Mouse (Mus musculus) frontal cortex, postnatal 36 days (tissue): ENCODE results near the gene Frmd8.

ENCODE experiments used
- DNase-seq, 2 experiments: peaks; one replicate each; pipeline ENCODE4 v3.0.0; 2022; ENCODE audit warnings: low spot score in 2 of 2

The Frmd8 gene

DNA sequence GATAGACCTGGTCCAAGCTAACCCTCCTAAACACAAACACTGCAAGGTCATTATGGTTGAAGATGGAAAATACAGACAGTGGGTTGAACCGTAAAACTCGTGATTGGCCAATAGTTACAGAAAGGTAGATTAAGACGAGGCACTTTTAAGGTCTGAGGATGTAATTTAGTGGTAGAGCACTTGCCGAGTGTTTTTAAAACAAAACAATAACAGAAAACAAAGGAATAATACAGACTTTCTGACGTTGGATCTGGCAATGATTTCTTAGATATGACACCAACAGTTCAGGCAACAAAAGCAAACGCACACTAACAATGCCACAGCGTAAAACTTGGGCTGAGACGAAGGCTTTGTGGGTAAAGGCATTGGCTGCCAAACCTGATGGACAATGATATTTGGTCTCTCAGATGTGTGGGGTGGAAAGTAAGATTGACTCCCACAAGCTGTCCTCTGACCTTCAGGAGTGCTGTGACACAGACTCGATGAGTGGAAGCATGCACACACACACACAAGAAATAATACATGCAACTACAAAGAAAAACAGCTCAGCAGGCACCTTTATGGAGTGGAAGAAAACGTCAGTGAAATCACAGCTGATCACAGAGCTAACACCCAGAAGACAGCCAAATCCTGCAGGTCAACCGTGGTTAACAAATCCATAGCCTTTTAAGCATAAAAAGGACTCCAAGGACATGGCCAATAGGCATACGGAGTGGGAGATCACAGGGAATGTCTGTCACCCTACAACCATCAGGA lies 36.8 kb downstream of the Frmd8 start:
- DNase-seq: no peak

GRCm38 (mm10) chr19:5837606-5838005 lies 37.5 kb downstream of the Frmd8 start:
- DNase-seq: no peak

DNA sequence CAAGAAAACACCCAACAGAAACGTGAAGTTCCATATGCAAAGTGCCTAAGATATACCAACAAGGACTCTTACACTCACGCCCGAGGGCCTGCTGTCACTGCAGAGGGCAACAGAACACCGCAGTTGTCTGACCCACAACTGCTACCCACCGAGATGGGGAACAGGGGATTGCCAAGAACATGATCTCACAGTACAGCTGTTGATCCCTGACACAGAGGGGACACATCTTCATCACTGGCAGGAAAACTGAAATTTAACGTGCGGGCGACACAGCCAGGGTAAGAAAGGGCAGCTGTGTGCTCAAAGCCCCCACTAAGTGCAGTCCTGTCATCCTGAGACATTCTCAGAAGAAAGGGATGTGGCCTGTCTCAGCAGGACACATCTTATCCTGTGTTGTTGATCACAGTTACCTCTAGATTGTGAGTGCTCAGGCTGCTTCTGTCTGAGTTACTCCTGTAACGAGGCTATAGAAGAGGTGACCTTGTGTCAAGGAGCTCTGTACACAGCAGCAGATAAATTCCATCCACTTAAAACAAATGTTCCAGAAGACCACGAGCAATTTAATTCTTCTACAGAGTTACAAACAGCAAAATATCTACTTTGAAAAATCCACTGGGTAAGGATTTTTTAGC lies 38.0 kb downstream of the Frmd8 start:
- no peak for DNase-seq

DNA sequence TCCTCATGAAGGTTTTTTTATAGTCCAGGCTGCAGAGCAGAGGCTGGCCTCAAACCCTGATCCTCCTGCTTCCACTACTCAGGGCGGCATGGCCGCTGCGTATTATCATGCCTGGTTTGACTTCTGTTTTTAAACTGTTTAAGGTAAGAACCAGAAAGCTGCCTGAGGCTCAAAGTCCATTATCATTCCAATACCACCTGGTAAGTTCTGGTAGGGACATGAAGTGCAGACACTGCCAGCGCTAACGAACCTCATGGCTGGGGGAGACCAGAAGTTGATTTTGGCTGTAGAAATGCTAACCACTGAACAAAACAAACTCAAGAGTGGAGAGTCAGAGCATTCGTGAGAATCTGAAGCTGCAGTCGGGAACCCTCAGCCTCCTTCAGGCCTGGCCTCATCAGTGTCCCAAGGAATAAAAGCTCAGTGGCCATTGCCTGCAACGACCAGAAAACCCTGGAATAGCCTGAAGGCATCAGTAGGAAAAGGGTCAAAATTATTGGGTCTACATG lies 39.1 kb downstream of the Frmd8 start:
- no peak for DNase-seq

DNA sequence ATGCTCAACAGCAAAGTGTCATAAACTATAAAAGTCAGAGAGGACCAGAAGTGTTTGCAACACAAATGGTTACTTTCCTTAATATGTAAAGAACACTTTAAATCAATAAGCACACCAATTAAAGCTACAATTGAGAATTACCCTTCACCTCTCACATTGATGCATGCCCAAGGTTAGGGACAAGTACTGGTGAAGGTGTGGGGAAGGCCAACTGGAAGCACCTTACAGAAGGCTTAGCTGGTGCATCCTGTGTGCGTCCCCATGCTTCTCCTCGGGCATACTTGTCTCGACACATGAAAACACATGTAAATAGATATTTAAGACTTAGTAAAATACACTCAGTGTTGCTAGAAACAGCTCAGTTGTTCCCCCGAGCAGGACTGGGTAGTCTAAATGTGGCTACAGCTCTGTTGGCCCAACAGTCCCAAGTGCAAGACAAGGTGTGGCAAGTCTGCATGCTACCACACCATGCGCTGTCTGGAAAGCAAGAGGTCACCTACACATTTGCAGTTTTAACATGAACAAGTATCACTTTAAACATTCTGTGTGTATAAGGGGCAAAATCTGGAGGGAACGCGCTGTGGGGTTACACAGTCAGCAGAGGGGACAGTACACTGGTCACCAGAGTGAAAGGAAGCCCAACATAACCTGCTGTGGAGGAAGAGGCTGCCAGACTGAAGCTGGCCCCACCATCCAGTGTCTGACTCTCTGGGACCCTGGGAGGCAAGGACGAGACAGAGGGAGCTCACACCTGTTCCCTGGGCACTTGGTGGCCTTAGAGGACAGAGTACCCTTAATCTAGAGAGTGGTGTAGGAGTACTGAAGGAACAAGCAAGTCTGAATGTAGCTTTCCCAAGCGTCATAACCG lies 39.8 kb downstream of the Frmd8 start:
- DNase-seq: no peak

DNA sequence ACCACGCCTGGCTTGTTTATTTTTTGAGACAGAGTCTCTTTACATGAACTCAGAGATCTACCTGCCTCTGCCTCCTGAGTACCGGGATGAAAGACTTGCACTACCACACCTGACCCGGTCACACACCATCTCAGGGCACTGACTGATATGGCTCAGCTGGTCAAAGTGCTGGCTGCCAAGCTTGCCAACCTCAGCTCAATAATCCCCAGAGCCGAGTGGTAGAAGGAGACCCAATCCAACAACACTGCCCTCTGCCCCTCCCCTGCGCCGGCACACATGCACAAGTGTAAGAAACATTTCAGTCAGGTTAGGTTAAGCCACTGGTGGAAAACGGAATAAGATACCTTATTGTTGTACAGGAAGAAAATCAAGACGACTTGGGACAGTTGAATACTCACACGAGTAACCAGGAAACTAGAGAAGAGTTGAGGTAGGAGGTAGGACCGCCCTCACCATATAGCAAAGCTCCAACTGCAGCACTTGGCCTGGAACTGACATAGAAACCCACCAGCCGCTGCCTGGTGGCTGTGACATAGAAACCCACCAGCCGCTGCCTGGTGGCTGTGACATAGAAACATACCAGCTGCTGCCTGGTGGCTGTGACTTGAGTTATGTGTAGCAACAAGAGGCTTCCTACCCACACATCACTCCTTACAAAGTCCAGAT lies 40.7 kb downstream of the Frmd8 start:
- DNase-seq: no peak

GRCm38 (mm10) chr19:5833287-5834100 lies 41.6 kb downstream of the Frmd8 start:
- no peak for DNase-seq

GRCm38 (mm10) chr19:5832326-5832725 lies 42.7 kb downstream of the Frmd8 start:
- no peak for DNase-seq

DNA sequence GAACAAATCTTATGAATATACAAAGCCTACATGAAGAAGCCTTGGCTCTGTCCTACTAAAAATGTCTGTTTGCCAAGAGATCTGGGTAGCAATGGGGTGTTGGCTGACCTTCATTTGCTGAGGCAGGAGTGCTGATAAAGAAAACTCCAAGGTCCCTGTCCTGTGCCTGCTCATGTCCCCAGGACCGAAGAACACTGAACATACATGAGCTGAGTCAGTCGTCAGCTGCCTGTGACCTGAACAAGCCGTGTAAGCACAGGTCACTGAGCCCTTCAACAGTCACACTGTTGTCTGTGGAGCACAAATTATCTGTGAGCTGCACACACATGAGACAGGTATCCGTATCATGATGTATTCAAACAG lies 43.1 kb downstream of the Frmd8 start:
- DNase-seq: no peak

DNA sequence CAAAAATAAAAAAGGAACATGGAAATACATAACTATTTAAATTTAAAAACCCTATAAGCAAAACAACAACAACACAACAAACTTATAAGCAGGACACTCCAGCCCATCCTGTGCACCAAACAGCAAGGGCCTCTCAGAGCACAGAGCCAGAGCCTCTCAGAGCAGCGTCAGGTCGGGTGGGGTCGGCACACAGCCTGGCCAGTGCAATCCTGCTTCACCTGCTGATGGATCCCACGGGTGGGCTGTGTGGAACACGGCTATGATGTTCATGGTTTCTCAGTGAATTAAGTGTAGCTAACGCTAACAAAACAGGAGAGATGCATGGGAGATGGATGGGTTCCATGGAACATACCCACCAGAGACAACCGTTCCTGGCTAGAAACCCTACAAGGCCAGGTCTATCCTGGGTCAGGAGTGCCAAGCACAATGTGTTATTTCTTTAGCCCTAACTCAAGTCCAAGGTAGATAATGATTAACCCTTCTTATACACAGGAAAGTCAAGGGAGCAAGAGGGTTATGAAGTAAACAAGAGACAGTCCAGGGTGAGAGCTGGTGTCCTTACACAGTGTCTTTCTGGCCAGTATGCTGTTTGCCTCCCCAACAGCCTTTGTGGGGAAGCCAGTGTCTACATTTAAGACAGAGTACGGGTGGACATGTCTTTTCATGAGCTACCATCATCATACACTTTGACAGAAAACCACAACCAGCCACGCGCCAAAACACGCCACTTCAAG lies 43.7 kb downstream of the Frmd8 start:
- no peak for DNase-seq

- no peak for DNase-seq
Observed at GRCm38 (mm10) chr19:5830776-5831175, 44.3 kb downstream of the Frmd8 start.

GRCm38 (mm10) chr19:5829958-5830615 lies 45.0 kb downstream of the Frmd8 start:
- DNase-seq: no peak

GRCm38 (mm10) chr19:5828905-5829304 lies 46.2 kb downstream of the Frmd8 start:
- no peak for DNase-seq

GRCm38 (mm10) chr19:5828155-5828554 lies 46.9 kb downstream of the Frmd8 start:
- no peak for DNase-seq

DNA sequence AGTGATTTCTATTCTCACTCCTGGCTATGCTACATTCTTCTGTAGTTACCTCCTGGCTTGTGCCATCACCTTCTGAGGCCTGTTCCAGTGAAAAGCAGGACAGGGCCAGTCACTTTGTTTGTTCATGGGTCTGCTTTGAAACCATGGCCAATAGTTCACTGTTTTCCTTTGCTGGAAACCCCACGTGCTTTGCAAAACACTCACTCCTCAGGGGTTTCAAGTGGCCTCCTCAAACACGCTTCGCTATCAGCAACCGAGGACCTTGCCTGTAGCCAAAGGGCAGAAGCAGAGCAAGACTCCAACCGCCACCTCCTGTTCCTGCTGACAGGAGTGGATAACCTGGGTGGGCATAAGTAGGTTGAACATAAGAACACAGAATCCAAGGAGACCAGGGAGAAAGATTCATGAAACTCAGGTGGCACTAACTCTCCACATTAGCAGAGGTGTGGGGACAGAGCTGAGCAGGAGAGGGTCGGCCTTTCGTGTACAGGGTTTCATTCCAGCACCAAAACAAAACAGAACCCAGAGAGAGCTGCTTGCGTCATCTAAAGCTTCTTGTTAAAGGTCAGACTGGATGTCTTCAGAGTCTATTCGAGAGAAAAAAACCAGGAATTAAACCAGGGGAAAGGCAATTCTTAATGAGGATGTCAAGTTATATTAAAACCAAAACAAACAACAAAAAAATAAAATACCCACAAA lies 47.5 kb downstream of the Frmd8 start:
- no peak for DNase-seq

GRCm38 (mm10) chr19:5827044-5827443 lies 48.0 kb downstream of the Frmd8 start:
- no peak for DNase-seq

- no peak for DNase-seq
Observed at GRCm38 (mm10) chr19:5826731-5827002, 48.4 kb downstream of the Frmd8 start.

DNA sequence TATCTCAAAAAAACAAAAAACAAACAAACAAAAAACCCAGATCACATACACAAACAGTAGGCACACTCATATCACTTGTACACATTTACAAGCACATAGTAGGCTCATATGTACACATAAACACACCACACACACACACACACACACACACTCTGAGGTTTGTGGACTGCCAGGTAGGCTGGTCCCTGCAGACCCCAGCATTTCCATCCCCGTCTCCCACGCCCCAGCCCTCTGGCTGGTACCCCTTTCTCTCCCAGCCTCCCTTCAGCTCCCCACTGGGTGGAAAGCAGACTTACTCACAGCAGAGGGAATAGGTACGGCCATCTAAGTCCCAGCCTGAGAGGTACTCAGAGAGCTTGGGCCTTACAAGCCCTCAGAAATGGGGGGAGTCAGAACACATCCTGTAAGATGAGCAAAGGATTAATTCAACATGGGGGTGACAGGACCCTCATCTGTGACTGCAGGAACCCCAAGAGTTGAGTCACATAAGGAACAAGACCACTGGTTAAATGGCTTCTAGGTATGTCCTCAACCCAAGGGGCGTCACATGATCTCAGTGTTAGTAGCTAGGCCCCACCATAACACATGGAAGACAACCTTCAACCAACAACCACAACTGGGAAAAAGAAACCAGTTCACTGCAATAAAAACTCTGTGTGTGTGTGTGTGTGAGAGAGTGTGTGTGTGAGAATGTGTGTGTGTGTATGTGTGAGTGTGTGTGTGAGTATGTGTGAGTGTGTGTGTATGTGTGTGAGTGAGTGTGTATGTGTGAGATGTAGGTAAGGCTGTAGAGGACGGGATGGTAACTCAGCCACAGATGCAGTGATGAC lies 49.0 kb downstream of the Frmd8 start:
- no peak for DNase-seq
